Mouse (Mus musculus): ENCODE data around the gene Rp9. TPM values are rescaled to one million over a fixed set of nuclear protein-coding genes. Genes with fewer than 3 reads are reported as not detected.
"Not testable (repeated sequence)": the region's sequence is repeated elsewhere in the genome, so short reads cannot be mapped to it uniquely, and the experiment has no call there.

Rp9 gene
- total and polyA plus RNA-seq, 3 experiments: 34.2 to 96.1 (median 39.0) TPM

- no peak for DNase-seq
These were observed 49.1 kb downstream of the Rp9 start for GRCm38 (mm10) chr9:22420491-22420890.

GRCm38 (mm10) chr9:22419877-22420276 is 49.7 kb downstream of the Rp9 start:
- DNase-seq: no peak

GRCm38 (mm10) chr9:22417547-22417946 is 52.0 kb downstream of the Rp9 start:
- DNase-seq: peak; percentile 41

GRCm38 (mm10) chr9:22416187-22416586 is 53.4 kb downstream of the Rp9 start:
- no peak for DNase-seq

GRCm38 (mm10) chr9:22411002-22411857 is 58.3 kb downstream of the Rp9 start, which contains the start of gene 9530077C05Rik:
Gene 9530077C05Rik (plus strand): TSS chr9:22411513.
- DNase-seq: peak; percentile 97

GRCm38 (mm10) chr9:22409501-22409900 is 60.0 kb downstream of the Rp9 start:
- no peak for DNase-seq

GRCm38 (mm10) chr9:22408344-22408743 is 61.2 kb downstream of the Rp9 start:
- not testable (repeated sequence) for DNase-seq

- not testable (repeated sequence) for DNase-seq
These were observed 61.9 kb downstream of the Rp9 start for GRCm38 (mm10) chr9:22407633-22408032.

GRCm38 (mm10) chr9:22405414-22405813 is 64.1 kb downstream of the Rp9 start:
- no peak for DNase-seq

GRCm38 (mm10) chr9:22403501-22403900 is 66.0 kb downstream of the Rp9 start:
- not testable (repeated sequence) for DNase-seq

GRCm38 (mm10) chr9:22402976-22403375 is 66.6 kb downstream of the Rp9 start:
- no peak for DNase-seq

GRCm38 (mm10) chr9:22402001-22402400 is 67.5 kb downstream of the Rp9 start:
- DNase-seq: no peak

- DNase-seq: no peak
These were observed 70.5 kb downstream of the Rp9 start for GRCm38 (mm10) chr9:22399021-22399420.

- no peak for DNase-seq
These were observed 74.8 kb downstream of the Rp9 start for GRCm38 (mm10) chr9:22394725-22395124.

- DNase-seq: no peak
These were observed 79.2 kb downstream of the Rp9 start for GRCm38 (mm10) chr9:22390390-22390789.

GRCm38 (mm10) chr9:22389736-22390245 is 79.8 kb downstream of the Rp9 start:
- no peak for DNase-seq

- DNase-seq: peak; percentile 95
These were observed 80.5 kb downstream of the Rp9 start, which contains the start of gene Anln for GRCm38 (mm10) chr9:22389021-22389476. Gene Anln (minus strand): TSS chr9:22389188.

GRCm38 (mm10) chr9:22388401-22388980 is 81.1 kb downstream of the Rp9 start:
- no peak for DNase-seq

- DNase-seq: no peak
These were observed 81.6 kb downstream of the Rp9 start for GRCm38 (mm10) chr9:22387901-22388300.

- peak; percentile 40 for DNase-seq
These were observed 83.7 kb downstream of the Rp9 start for GRCm38 (mm10) chr9:22385890-22386289.

- no peak for DNase-seq
These were observed 93.5 kb downstream of the Rp9 start for GRCm38 (mm10) chr9:22376086-22376485.

GRCm38 (mm10) chr9:22372760-22373159 is 96.8 kb downstream of the Rp9 start:
- DNase-seq: no peak

GRCm38 (mm10) chr9:22368030-22368429 is 101.5 kb downstream of the Rp9 start:
- no peak for DNase-seq

Measured in adrenal gland, adult 2 months (tissue).